Comparison of ENCODE assay signal across 28 mouse cellular contexts in genomic region chr10:61844475-61844874, GRCm38 (mm10).
DNase-seq lines count a peak whose midpoint lies in the region; ATAC-seq and TF ChIP-seq lines count a peak whose summit lies in the region.
"Had no signal": no experiment of that assay in that cellular context is flagged by ENCODE, and none has a peak within 500 bp of the region (broad histone marks: within the 10 kb centered on the region; RNA-seq: fewer than 3 reads in every experiment).

No protein-coding gene starts in this region.

- WGBS in intestine, postnatal 0 days, result 61% methylated on average over 7 of the region's 7 CpGs
- WGBS in intestine, embryonic 15.5 days, result 68% methylated on average over 7 of the region's 7 CpGs
- WGBS in lung, embryonic 14.5 days, result 73% methylated on average over 7 of the region's 7 CpGs

- no peak overlapping the region for H3K4me2 ChIP-seq in intestine, postnatal 0 days (replicated peaks; ENCODE audit: low read depth)
- H3K4me2 ChIP-seq in intestine, embryonic 15.5 days (replicated peaks), result no peak overlapping the region
- H3K4me2 ChIP-seq in lung, embryonic 14.5 days, result no peak overlapping the region
- H3K4me2 ChIP-seq: limb, embryonic 15.5 days; lung, embryonic 15.5 days had no signal

- no peak for ATAC-seq in intestine, postnatal 0 days
- no peak for ATAC-seq in intestine, embryonic 15.5 days
- ATAC-seq in lung, embryonic 14.5 days (ENCODE audit: insufficient read depth), result no peak
- ATAC-seq: forebrain, embryonic 14.5 days; hindbrain, embryonic 16.5 days; intestine, embryonic 16.5 days; Patski had no signal

- TF ChIP-seq POLR2A in cortical plate, adult 2 months (IDR thresholded peaks at IDR 0.05; ENCODE audit: extremely low read depth, insufficient read depth, low read length), result no peak

- H3K9ac ChIP-seq in intestine, postnatal 0 days (ENCODE audit: low read depth, low read length), result no peak overlapping the region
- H3K9ac ChIP-seq in intestine, embryonic 15.5 days, result no peak overlapping the region
- no peak overlapping the region for H3K9ac ChIP-seq in lung, embryonic 14.5 days
- H3K9ac ChIP-seq: limb, embryonic 15.5 days; liver, embryonic 14.5 days; lung, embryonic 15.5 days had no signal

- H3K27me3 ChIP-seq in intestine, postnatal 0 days (replicated peaks; ENCODE audit: control insufficient read depth, insufficient read depth, low read length), result no peaks in the 10 kb centered on the region
- no peaks in the 10 kb centered on the region; the same call in 1 of the 2 replicates for H3K27me3 ChIP-seq in intestine, embryonic 15.5 days (replicated peaks)
- no peaks in the 10 kb centered on the region for H3K27me3 ChIP-seq in lung, embryonic 14.5 days (ENCODE audit: insufficient read depth, low read length)
- H3K27me3 ChIP-seq: limb, embryonic 15.5 days; lung, embryonic 15.5 days had no signal

- no peak overlapping the region for H3K27ac ChIP-seq in intestine, postnatal 0 days (ENCODE audit: low read depth, low read length)
- no peak overlapping the region for H3K27ac ChIP-seq in intestine, embryonic 15.5 days
- no peak overlapping the region for H3K27ac ChIP-seq in lung, embryonic 14.5 days (ENCODE audit: low read depth)
- H3K27ac ChIP-seq in cortical plate, adult 2 months (ENCODE audit: insufficient read depth, low read length), result no peak overlapping the region
- H3K27ac ChIP-seq: hindbrain, embryonic 10.5 days; limb, embryonic 10.5 days; limb, embryonic 15.5 days; liver, embryonic 14.5 days; lung, embryonic 15.5 days; macrophage had no signal

- TF ChIP-seq CTCF in intestine, postnatal 0 days (IDR thresholded peaks at IDR 0.05; ENCODE audit: low read depth), result peak; percentile 56
- TF ChIP-seq CTCF in lung, embryonic 14.5 days (IDR thresholded peaks at IDR 0.05; ENCODE audit: low read depth), result peak; percentile 50
- 0 out of 2 replicates have a peak, but pooled peaks have one; percentile 7 for TF ChIP-seq CTCF in cortical plate, adult 2 months (IDR thresholded peaks at IDR 0.05; ENCODE audit: extremely low read depth, insufficient read depth, low read length)

- no peak for DNase-seq in lung, embryonic 14.5 days
- no peak for DNase-seq in lung, postnatal 25 days (ENCODE audit: low spot score)
- peak; percentile 65 for DNase-seq in ES-CJ7 (ENCODE audit: low read depth, low spot score)
- no peak for DNase-seq in frontal cortex, postnatal 25 days (ENCODE audit: low spot score in 2 of 2)
- DNase-seq: adrenal gland, postnatal 25 days; cerebellum, adult 8-10 months; cerebellum, postnatal 25 days; heart, postnatal 14 days; kidney, adult 9 months; kidney, postnatal 25 days; midbrain, embryonic 14.5 days; right cerebral cortex, adult 18-20 months; spleen, adult 18-20 months; thymus, adult 18-20 months; thymus, postnatal 25 days had no signal

- no peaks in the 10 kb centered on the region for H3K36me3 ChIP-seq in intestine, postnatal 0 days (ENCODE audit: control insufficient read depth, insufficient read depth)
- H3K36me3 ChIP-seq in intestine, embryonic 15.5 days, result no peaks in the 10 kb centered on the region
- H3K36me3 ChIP-seq in lung, embryonic 14.5 days (ENCODE audit: insufficient read depth), result 0 out of 2 replicates have a peak, but pooled peaks cover 4% of the 10 kb centered on the region
- H3K36me3 ChIP-seq: hindbrain, embryonic 10.5 days; limb, embryonic 10.5 days; limb, embryonic 15.5 days; lung, embryonic 15.5 days had no signal

- no peaks in the 10 kb centered on the region for H3K9me3 ChIP-seq in intestine, postnatal 0 days (ENCODE audit: control insufficient read depth)
- no peaks in the 10 kb centered on the region for H3K9me3 ChIP-seq in intestine, embryonic 15.5 days
- no peaks in the 10 kb centered on the region for H3K9me3 ChIP-seq in lung, embryonic 14.5 days (ENCODE audit: low read depth, low read length)
- H3K9me3 ChIP-seq: hindbrain, embryonic 10.5 days; limb, embryonic 10.5 days; limb, embryonic 15.5 days; lung, embryonic 15.5 days had no signal

- no peaks in the 10 kb centered on the region for H3K4me1 ChIP-seq in intestine, postnatal 0 days (replicated peaks; ENCODE audit: control insufficient read depth, insufficient read depth, low read length)
- H3K4me1 ChIP-seq in intestine, embryonic 15.5 days (replicated peaks), result peaks cover 12% of the 10 kb centered on the region; the same call in 1 of the 2 replicates
- H3K4me1 ChIP-seq in lung, embryonic 14.5 days (ENCODE audit: insufficient read depth), result peaks cover 6% of the 10 kb centered on the region; the same call in 1 of the 2 replicates
- peaks cover 3% of the 10 kb centered on the region; the same call in 1 of the 2 replicates for H3K4me1 ChIP-seq in cortical plate, adult 2 months (ENCODE audit: control insufficient read depth, insufficient read depth, low read length)
- H3K4me1 ChIP-seq: hindbrain, embryonic 10.5 days had no signal

- H3K4me3 ChIP-seq in intestine, postnatal 0 days (ENCODE audit: low read depth, low read length), result no peak overlapping the region
- H3K4me3 ChIP-seq in intestine, embryonic 15.5 days (replicated peaks), result no peak overlapping the region
- H3K4me3 ChIP-seq in lung, embryonic 14.5 days (ENCODE audit: low read depth, low read length), result no peak overlapping the region
- no peak overlapping the region for H3K4me3 ChIP-seq in cortical plate, adult 2 months (ENCODE audit: insufficient read depth, low read length)
- H3K4me3 ChIP-seq: hindbrain, embryonic 10.5 days; limb, embryonic 10.5 days; limb, embryonic 15.5 days; lung, embryonic 15.5 days had no signal
